Mouse (Mus musculus) limb, embryonic 14.5 days (tissue): Measurements from ENCODE around the gene Gmds. TPM values are rescaled to one million over a fixed set of nuclear protein-coding genes. Genes with fewer than 3 reads are reported as not detected.

Experiments used
- ATAC-seq: fragments of 200-750 bp; cut with Nextera tagmentation; 2 replicates; pipeline ENCODE4 v1.8.0; 2017; ENCODE audit warnings: low read depth, moderate number of reproducible peaks, moderate TSS enrichment; ENCODE audit not compliant: low FRiP score
- DNase-seq: peaks from one replicate; pipeline ENCODE4 v3.0.0-alpha.2; 2015; ENCODE audit warnings: low spot score
- H3K27ac ChIP-seq: fragments of 300-500 bp; sonication (generic); replicated peaks from 2 replicates; pipeline ENCODE4 v1.5.1; 2014; ENCODE audit warnings: low read depth, mild to moderate bottlenecking, low read length, moderate library complexity, mixed read lengths
- H3K27me3 ChIP-seq: fragments of 300-500 bp; sonication (generic); 2 replicates; pipeline ENCODE4 v1.6.1; 2014; ENCODE audit warnings: low read length, mixed read lengths; ENCODE audit not compliant: control insufficient read depth, insufficient read depth
- H3K36me3 ChIP-seq: fragments of 300-500 bp; sonication (generic); 2 replicates; pipeline ENCODE4 v1.6.1; 2014; ENCODE audit warnings: mild to moderate bottlenecking, low read length, moderate library complexity, mixed read lengths; ENCODE audit not compliant: control insufficient read depth, insufficient read depth
- H3K4me1 ChIP-seq: fragments of 300-500 bp; sonication (generic); 2 replicates; pipeline ENCODE4 v1.6.1; 2014; ENCODE audit warnings: antibody characterized with exemption, low read length, mixed read lengths; ENCODE audit not compliant: control insufficient read depth, insufficient read depth
- H3K4me2 ChIP-seq: fragments of 300-500 bp; sonication (generic); replicated peaks from 2 replicates; pipeline ENCODE4 v1.6.1; 2014; ENCODE audit warnings: low read depth, mild to moderate bottlenecking, low read length, moderate library complexity; ENCODE audit not compliant: severe bottlenecking
- H3K4me3 ChIP-seq: fragments of 300-500 bp; sonication (generic); replicated peaks from 2 replicates; pipeline ENCODE4 v1.5.1; 2014; ENCODE audit warnings: low read length
- H3K9ac ChIP-seq: fragments of 300-500 bp; sonication (generic); 2 replicates; pipeline ENCODE4 v1.6.1; 2014; ENCODE audit warnings: mild to moderate bottlenecking, low read depth, low read length, moderate library complexity; ENCODE audit not compliant: severe bottlenecking
- H3K9me3 ChIP-seq: fragments of 300-500 bp; sonication (generic); 2 replicates; pipeline ENCODE4 v1.6.1; 2016; ENCODE audit warnings: low read length; ENCODE audit not compliant: control insufficient read depth
- POLR2A ChIP-seq: fragments of 200-500 bp; IDR thresholded peaks from 2 replicates; pipeline ENCODE4 v1.8.0; 2012; ENCODE audit warnings: inconsistent platforms, mild to moderate bottlenecking, moderate library complexity, borderline replicate concordance; ENCODE audit not compliant: insufficient read depth, insufficient read length; ENCODE audit errors: extremely low read depth
- WGBS: fragments of 180-500 bp; shearing (Covaris S2); extraction: QIAGEN DNeasy Blood & Tissue Kit; methylation state at CpG from one replicate; pipeline ENCODE4 v1.1.7; 2014; 5-methylcytosine and 5-hydroxymethylcytosine counted together
- polyA plus RNA-seq, 2 experiments: library from polyadenylated mRNA; depleted of rRNA in 1 of 2; stranded (reverse) in 1 of 2; unstranded in 1 of 2; fragments of >200 nt; fragmentation: Nextera tagmentation in 1 of 2; extraction: Ambion mirVana in 1 of 2; gene quantifications; 2 replicates each; pipeline versions ENCODE4 v1.2.1 to v1.2.3; 2012 to 2014

The Gmds gene
- polyA plus RNA-seq, 2 experiments = 31.6 to 39.9 TPM

DNA sequence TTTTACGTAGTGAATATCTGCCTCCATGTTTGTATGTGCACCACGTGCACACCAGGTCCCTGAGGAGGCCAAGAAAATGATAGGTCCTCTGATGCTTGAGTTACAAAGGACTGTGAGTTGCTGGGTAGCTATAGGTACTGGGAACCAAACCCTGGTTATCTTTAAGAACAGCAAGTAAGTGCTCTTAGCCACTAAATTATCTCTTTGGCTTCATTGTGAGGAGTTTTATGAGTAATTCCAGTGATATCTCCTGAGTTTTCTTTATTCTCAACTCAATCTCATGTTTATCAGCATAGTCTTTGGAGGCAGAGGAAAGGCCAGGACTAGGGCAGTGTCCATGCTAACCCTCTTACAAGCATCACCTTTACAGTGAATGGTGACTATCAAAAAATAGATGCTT lies 370.3 kb downstream of the Gmds start:
- H3K27me3 ChIP-seq = no peaks in the 10 kb centered on the region
- H3K9me3 ChIP-seq = no peaks in the 10 kb centered on the region
- TF ChIP-seq POLR2A = no peak
- DNase-seq = no peak
- H3K27ac ChIP-seq = no peak overlapping the region
- H3K4me1 ChIP-seq = peaks cover 26% of the 10 kb centered on the region
- H3K4me2 ChIP-seq = no peak overlapping the region
- WGBS = 81% methylated on average over 2 of the region's 2 CpGs
- no peaks in the 10 kb centered on the region for H3K36me3 ChIP-seq
- no peak for ATAC-seq
- H3K4me3 ChIP-seq = no peak overlapping the region
- H3K9ac ChIP-seq = no peak overlapping the region

DNA sequence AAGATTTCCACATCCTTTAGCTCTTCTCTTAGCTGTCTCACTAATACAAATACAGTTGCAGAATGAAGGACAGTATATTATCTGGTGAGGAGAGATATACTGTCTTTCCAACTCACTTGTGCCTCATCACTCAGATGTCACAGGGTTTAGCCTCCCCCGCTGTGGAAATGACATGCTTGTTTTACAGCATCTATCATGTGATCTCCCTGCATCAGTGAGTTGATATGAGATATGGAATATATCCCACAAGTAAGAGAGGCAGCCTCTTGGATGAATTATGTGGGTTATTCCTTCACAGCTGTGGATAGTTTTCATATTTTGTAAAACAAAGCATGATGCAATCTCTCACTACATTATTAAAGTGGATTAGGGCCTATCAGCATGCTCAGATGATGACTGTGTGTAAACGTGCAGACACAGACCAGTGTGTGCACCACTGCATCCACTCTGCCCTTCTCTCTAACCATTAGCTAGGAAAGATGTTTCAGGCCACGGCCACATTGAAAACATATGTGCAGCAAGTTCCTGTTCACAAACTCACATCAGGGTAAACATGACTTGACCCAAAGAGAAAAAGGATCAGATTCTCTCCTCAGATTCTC lies 371.5 kb downstream of the Gmds start:
- H3K4me2 ChIP-seq = no peak overlapping the region
- peaks cover 26% of the 10 kb centered on the region for H3K4me1 ChIP-seq
- DNase-seq (no peak), ATAC-seq (no peak)
- H3K27ac ChIP-seq = no peak overlapping the region
- H3K9me3 ChIP-seq = no peaks in the 10 kb centered on the region
- H3K36me3 ChIP-seq = no peaks in the 10 kb centered on the region
- TF ChIP-seq POLR2A = no peak
- H3K27me3 ChIP-seq = no peaks in the 10 kb centered on the region
- no peak overlapping the region for H3K4me3 ChIP-seq
- H3K9ac ChIP-seq = no peak overlapping the region
- WGBS = 42% methylated on average over 3 of the region's 3 CpGs

DNA sequence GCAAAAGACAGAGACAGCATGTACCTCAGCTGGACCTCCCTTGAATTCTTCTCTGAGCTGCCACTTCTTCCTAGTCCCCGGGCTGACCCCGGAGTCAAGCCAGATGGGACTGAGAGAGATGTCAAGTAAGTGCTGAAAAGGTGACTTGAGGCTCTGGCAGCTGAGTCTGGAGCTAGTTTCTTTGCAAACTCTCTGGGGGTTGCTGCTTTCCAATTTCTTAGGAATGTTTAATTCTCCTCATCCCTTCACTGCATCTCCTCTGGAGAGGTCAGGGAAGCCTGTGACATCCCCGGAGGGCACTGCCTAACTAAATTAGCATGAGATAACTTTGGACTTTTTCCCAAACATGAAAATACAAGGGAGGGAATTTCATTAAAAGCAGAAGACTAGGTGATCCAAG lies 378.0 kb downstream of the Gmds start:
- Histone ChIP-seq H3K4me1 (peaks cover 4% of the 10 kb centered on the region; the same call in 1 of the 2 replicates), H3K27me3 (no peaks in the 10 kb centered on the region), H3K9ac (no peak overlapping the region), H3K4me2 (no peak overlapping the region), H3K9me3 (no peaks in the 10 kb centered on the region), H3K4me3 (no peak overlapping the region), H3K36me3 (no peaks in the 10 kb centered on the region), H3K27ac (no peak overlapping the region)
- no peak for TF ChIP-seq POLR2A
- DNase-seq = no peak
- ATAC-seq = no peak
- WGBS = 22% methylated on average over 3 of the region's 3 CpGs

GRCm38 (mm10) chr13:31958346-31959335 lies 379.9 kb downstream of the Gmds start:
- WGBS = 56% methylated on average over 13 of the region's 13 CpGs

GRCm38 (mm10) chr13:31956584-31956983 lies 382.0 kb downstream of the Gmds start:
- Histone ChIP-seq H3K9me3 (no peaks in the 10 kb centered on the region), H3K4me3 (no peak overlapping the region), H3K4me2 (no peak overlapping the region), H3K9ac (no peak overlapping the region), H3K27ac (no peak overlapping the region), H3K36me3 (no peaks in the 10 kb centered on the region), H3K27me3 (no peaks in the 10 kb centered on the region), H3K4me1 (peaks cover 9% of the 10 kb centered on the region)
- DNase-seq = no peak
- WGBS = 75% methylated on average over 6 of the region's 6 CpGs
- no peak for ATAC-seq
- TF ChIP-seq POLR2A = no peak

More at GRCm38 (mm10) chr13:31958346-31959335, 379.9 kb downstream of the Gmds start:
- Histone ChIP-seq H3K36me3 (no peaks in the 10 kb centered on the region), H3K4me1 (peaks cover 9% of the 10 kb centered on the region), H3K27ac (no peak overlapping the region), H3K4me3 (no peak overlapping the region), H3K9ac (no peak overlapping the region), H3K9me3 (no peaks in the 10 kb centered on the region), H3K27me3 (no peaks in the 10 kb centered on the region), H3K4me2 (no peak overlapping the region)
- DNase-seq = no peak
- TF ChIP-seq POLR2A = no peak
- ATAC-seq = no peak
